Mouse (Mus musculus) G1E (cell line): ENCODE results near the gene Nfatc2. TPM values are rescaled to one million over a fixed set of nuclear protein-coding genes. Genes with fewer than 3 reads are reported as not detected.

Source experiments
- ATAC-seq: 2 replicates; pipeline ENCODE4 v1.8.0; 2016; ENCODE audit warnings: mild to moderate bottlenecking; ENCODE audit not compliant: insufficient number of reproducible peaks, poor library complexity, low FRiP score, severe bottlenecking; ENCODE audit errors: extremely low read depth
- DNase-seq: peaks from one replicate; pipeline ENCODE4 v3.0.0; 2012; ENCODE audit warnings: low spot score
- H3K27me3 ChIP-seq: 2 replicates; pipeline ENCODE4 v1.6.1; 2012; ENCODE audit warnings: mild to moderate bottlenecking, low read length, inconsistent platforms; ENCODE audit not compliant: insufficient read depth
- H3K36me3 ChIP-seq: replicated peaks from 2 replicates; pipeline ENCODE3; 2012; ENCODE audit warnings: mild to moderate bottlenecking, inconsistent platforms
- H3K4me1 ChIP-seq: 2 replicates; pipeline ENCODE4 v1.6.1; 2012; ENCODE audit warnings: low read depth, low read length, inconsistent platforms, mixed read lengths; ENCODE audit not compliant: insufficient read depth
- H3K4me3 ChIP-seq: 2 replicates; pipeline ENCODE4 v1.5.1; 2012; ENCODE audit warnings: low read depth, mild to moderate bottlenecking, inconsistent platforms, low read length, moderate library complexity, mixed read lengths
- H3K9me3 ChIP-seq: replicated peaks from 2 replicates; pipeline ENCODE4 v1.6.1; 2012; ENCODE audit warnings: inconsistent platforms
- CTCF ChIP-seq: IDR thresholded peaks from 2 replicates; pipeline ENCODE4 v1.5.1; 2012; ENCODE audit warnings: low read depth, low read length, inconsistent platforms, mixed read lengths
- GATA1 ChIP-seq: IDR thresholded peaks from 2 replicates; pipeline ENCODE4 v1.6.1; 2012; ENCODE audit warnings: borderline replicate concordance, low read length, inconsistent platforms, mixed read lengths
- GATA2 ChIP-seq: IDR thresholded peaks from 2 replicates; pipeline ENCODE4 v1.6.1; 2012; ENCODE audit warnings: low read depth, low read length, inconsistent platforms, borderline replicate concordance
- POLR2AphosphoS5 ChIP-seq: IDR thresholded peaks from 2 replicates; pipeline ENCODE4 v1.6.1; 2012; ENCODE audit warnings: low read depth, low read length, inconsistent platforms; ENCODE audit not compliant: insufficient replicate concordance
- TAL1 ChIP-seq: conservative IDR thresholded peaks from 2 replicates; pipeline ENCODE4 v1.6.1; 2012; ENCODE audit warnings: low read depth, low read length, inconsistent platforms, mixed read lengths
- polyA plus RNA-seq: library from polyadenylated mRNA; stranded (reverse); fragments of >175 nt; gene quantifications from 2 replicates; pipeline ENCODE4 v1.2.3, GENCODE M21; 2012
- total RNA-seq, 2 experiments: library from RNA; stranded (forward) in 1 of 2; stranded (reverse) in 1 of 2; fragments of 200-1000 nt in 1 of 2; fragments of >200 nt in 1 of 2; fragmentation: Nextera tagmentation in 1 of 2; gene quantifications; 2 replicates each; pipeline ENCODE4 v1.2.3; 2014 to 2017

Gene Nfatc2
- total and polyA plus RNA-seq, 3 experiments: 0.27 TPM; not detected in 2

DNA sequence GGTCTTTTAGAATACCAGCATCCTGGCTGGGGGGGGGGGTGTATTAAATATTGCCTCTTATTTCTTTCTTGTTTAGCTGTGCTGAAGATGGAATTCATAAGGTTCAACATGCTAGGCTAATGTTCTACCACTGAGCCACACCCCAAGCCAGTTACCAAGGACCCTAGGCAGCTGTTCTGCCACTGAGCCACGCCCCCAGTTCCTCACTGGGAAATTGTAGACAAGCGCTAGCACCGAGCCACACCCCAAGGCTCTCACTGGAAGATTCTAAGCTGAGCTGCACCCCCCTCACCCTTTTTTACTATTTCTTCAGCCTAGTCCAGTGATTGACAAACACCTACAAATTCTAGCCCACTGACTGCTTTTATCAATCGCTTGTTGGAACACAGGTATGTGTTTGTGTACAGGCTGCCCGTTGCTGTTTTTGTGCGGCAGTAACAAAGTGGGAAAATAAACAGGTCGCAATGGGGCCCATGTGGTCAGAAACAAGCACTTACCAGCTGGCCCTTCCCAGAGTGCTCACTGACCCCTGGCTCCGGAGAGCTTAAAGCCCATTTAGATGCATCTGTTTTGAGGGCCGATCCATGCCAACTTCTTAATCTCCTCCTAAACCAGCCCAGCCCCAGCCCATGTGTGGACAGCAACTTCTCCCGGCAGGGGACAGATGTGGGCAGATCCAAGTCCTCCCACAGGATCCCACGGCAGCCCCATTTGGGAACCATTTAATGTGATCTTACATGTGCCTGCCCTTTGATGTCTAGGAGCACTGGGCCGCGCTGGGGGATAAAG is 11.8 kb upstream of the Nfatc2 start:
- Histone ChIP-seq H3K27me3 (no peaks in the 10 kb centered on the region), H3K4me1 (no peaks in the 10 kb centered on the region), H3K9me3 (peaks cover 90% of the 10 kb centered on the region), H3K4me3 (no peak overlapping the region), H3K36me3 (no peaks in the 10 kb centered on the region)
- no peak for DNase-seq
- no peak for TF ChIP-seq GATA2
- no peak for TF ChIP-seq POLR2AphosphoS5
- TF ChIP-seq CTCF: no peak
- TF ChIP-seq GATA1: no peak
- TF ChIP-seq TAL1: no peak
- ATAC-seq: no peak

DNA sequence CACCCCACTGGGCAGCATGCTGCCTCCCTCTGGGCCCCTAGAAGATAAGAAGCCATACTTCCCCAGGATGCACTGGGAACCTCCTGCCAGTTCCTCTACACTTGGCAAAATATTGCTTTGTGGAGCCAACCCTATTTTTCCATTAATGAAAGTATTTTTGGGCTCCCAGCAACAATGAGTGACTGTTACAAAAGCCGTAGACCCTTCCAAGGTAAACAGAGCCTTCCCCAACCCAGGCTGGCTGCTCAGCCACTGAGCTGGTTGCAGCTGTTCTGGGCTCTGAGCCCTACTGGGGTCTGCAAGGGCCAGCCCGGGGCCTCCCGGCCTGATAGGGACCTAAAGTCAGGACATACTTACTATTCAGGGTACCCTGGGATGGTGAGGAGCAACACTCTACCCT is 9.5 kb upstream of the Nfatc2 start:
- Histone ChIP-seq H3K9me3 (peaks cover 93% of the 10 kb centered on the region), H3K4me1 (no peaks in the 10 kb centered on the region), H3K4me3 (no peak overlapping the region), H3K36me3 (no peaks in the 10 kb centered on the region), H3K27me3 (no peaks in the 10 kb centered on the region)
- no peak for DNase-seq
- TF ChIP-seq TAL1 (no peak), GATA1 (no peak), POLR2AphosphoS5 (no peak), CTCF (no peak), GATA2 (no peak)
- no peak for ATAC-seq

DNA sequence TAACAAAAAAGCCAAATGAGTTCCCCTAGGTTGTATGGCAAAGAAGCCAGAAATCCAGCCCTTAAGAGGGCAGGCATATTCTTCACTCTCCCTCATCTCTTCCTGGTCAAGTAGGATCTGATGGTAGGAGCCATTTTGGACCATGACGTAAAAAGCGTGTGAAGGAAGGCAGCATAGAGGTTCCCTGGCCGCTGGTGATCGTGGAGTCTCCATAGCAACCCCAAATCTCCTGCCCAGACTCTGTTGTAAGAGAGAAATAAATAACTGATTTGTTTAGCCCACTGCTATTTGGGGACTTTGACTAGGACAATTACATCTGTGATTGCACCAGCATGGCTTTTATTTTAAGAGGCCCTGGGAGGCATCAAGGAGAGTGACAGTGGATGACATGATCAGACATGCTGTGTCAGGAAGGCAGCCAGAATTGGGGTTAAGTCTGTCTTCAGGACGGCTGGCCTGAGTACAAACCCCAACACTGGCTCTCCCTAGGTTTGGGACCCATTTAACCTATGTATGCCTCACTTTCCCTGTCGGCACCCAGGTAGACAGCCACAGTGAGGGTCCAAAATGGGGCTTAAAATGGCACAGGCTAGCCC is 8.3 kb upstream of the Nfatc2 start:
- ATAC-seq: no peak
- H3K27me3 ChIP-seq: no peaks in the 10 kb centered on the region
- no peaks in the 10 kb centered on the region for H3K4me1 ChIP-seq
- DNase-seq: no peak
- H3K4me3 ChIP-seq: no peak overlapping the region
- no peaks in the 10 kb centered on the region for H3K36me3 ChIP-seq
- peaks cover 95% of the 10 kb centered on the region for H3K9me3 ChIP-seq
- TF ChIP-seq GATA2 (no peak), TAL1 (no peak), GATA1 (no peak), CTCF (no peak), POLR2AphosphoS5 (no peak)

DNA sequence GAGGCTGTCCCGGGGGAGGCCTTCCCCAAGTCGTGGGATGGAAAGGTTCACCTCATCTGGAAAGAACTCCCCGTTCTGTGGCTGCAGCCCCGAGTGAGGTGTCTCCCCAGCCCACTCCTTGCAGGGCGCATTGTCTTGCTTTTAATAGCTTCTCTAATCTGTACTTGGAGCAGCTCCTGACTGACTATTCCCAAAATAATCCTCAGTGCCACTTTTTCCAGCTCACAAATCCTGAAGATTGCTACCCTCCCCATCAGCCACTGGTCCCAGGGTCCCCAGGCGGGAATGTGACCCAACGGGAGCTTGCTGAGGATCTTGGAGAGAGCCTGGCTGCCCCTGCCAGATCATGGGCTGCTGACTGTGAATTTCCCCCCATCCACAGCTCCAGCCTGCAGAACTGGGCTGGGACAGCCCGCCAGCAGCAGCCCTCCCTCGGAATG is 6.7 kb upstream of the Nfatc2 start:
- no peak for DNase-seq
- ATAC-seq: no peak
- Histone ChIP-seq H3K27me3 (no peaks in the 10 kb centered on the region), H3K36me3 (no peaks in the 10 kb centered on the region), H3K4me1 (no peaks in the 10 kb centered on the region), H3K9me3 (peaks cover 92% of the 10 kb centered on the region), H3K4me3 (no peak overlapping the region; the same call in 1 of the 2 replicates)
- no peak for TF ChIP-seq GATA1
- TF ChIP-seq CTCF: no peak
- no peak for TF ChIP-seq GATA2
- no peak for TF ChIP-seq POLR2AphosphoS5
- TF ChIP-seq TAL1: no peak

DNA sequence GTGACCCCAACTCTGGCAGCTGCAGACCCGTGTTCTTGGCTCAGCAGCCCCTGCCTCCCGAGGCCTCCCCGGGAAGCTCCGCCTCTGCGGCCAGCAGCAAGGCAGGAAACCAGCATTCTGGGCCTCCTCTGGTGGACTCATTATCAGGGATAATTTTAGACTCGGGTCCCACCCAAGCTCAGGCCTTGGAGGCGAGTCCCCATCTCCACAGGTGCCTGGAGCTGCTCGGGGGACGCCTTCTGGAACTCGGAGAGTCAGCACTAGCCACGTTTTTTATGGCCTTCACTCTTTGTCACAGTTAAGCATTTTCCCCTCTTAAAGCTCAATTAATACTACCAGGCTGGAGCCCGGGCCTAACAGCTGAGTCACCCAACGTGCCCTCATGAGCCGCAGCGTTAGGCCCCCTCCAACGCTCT is 3.2 kb upstream of the Nfatc2 start:
- no peaks in the 10 kb centered on the region for H3K36me3 ChIP-seq
- H3K27me3 ChIP-seq: no peaks in the 10 kb centered on the region; the same call in 1 of the 2 replicates
- DNase-seq (no peak), ATAC-seq (no peak)
- TF ChIP-seq GATA1 (no peak), TAL1 (no peak), POLR2AphosphoS5 (no peak), GATA2 (no peak), CTCF (no peak)
- no peaks in the 10 kb centered on the region for H3K4me1 ChIP-seq
- no peak overlapping the region; the same call in 1 of the 2 replicates for H3K4me3 ChIP-seq
- peaks cover 93% of the 10 kb centered on the region for H3K9me3 ChIP-seq

DNA sequence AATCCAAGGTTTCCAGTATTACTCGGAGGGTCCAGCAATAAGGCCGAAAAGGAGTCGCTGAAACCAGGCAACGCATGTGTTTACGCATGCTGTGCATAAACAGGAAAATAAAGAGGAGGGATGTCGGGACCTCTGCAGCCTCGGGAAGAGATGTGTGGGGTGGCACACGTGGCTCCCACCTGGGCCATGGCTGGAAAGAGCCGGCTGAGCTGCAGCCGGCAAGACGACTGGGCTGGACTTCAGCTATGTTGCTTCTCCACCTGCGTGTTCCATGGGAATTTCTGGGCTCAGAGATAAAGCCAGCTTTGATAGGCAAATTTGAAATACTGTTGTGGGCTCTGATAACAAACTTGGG is 907 bp upstream of the Nfatc2 start:
- no peak overlapping the region for H3K4me3 ChIP-seq
- H3K27me3 ChIP-seq: no peaks in the 10 kb centered on the region; the same call in 1 of the 2 replicates

More for the DNA sequence above, 907 bp upstream of the Nfatc2 start:
- no peak for ATAC-seq
- H3K36me3 ChIP-seq: no peaks in the 10 kb centered on the region
- no peaks in the 10 kb centered on the region for H3K4me1 ChIP-seq
- no peak for DNase-seq
- peaks cover 91% of the 10 kb centered on the region for H3K9me3 ChIP-seq
- TF ChIP-seq GATA1: no peak
- TF ChIP-seq CTCF: no peak
- no peak for TF ChIP-seq TAL1
- no peak for TF ChIP-seq GATA2
- no peak for TF ChIP-seq POLR2AphosphoS5
